Mouse (Mus musculus): ENCODE measurements around the gene Adcy2. TPM values are rescaled to one million over a fixed set of nuclear protein-coding genes. Genes with fewer than 3 reads are reported as not detected.

Gene Adcy2
- polyA plus RNA-seq, 1 experiment, result 98.5 TPM

DNA sequence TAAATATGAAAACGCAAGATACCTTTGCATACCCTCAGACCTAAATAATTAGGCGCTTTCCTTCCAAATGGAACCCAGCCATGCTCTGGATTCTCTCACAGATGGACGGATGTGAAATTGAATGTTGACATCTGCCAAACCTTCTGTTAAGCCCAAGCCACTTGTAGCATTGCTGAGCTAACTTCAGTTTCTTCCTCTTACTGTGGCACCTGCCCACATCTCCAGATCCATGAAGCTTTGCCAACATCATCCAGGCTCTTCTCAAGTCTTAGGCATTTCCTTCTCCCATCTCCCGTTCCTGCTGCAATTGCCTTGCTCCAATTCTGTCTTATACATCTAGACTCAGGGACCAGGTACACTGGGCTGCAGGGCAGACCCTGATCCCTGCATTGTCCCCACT lies 6.8 kb upstream of the Adcy2 start:
- TF ChIP-seq CTCF (IDR thresholded peaks at IDR 0.05; ENCODE audit: extremely low read depth, insufficient read depth, low read length) (no peak), POLR2A (IDR thresholded peaks at IDR 0.05; ENCODE audit: extremely low read depth, insufficient read depth, low read length) (no peak)
- Histone ChIP-seq H3K4me1 (ENCODE audit: control insufficient read depth, insufficient read depth, low read length) (peaks cover 7% of the 10 kb centered on the region), H3K27ac (ENCODE audit: insufficient read depth, low read length) (no peak overlapping the region), H3K4me3 (ENCODE audit: insufficient read depth, low read length) (no peak overlapping the region)

DNA sequence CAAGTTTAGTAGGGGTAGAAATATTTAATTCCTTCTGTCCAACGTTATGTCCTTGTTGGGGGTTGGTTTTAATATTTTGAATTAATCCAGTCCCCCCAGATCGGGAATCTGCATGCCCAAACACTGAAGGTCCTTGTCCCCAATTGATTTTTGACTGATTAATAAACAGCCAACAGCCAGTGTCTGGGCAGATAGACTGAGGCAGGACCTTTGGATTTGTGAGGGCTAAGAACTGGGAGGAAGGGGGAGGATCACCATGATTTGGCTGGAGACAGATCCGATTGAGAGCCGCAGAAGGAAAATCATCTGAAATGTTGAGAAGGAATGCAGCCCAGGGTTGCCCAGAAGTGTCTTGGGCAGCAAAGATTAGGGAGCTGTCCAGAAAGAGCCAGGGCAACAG lies 5.1 kb upstream of the Adcy2 start:
- TF ChIP-seq POLR2A (IDR thresholded peaks at IDR 0.05; ENCODE audit: extremely low read depth, insufficient read depth, low read length) (no peak), CTCF (IDR thresholded peaks at IDR 0.05; ENCODE audit: extremely low read depth, insufficient read depth, low read length) (no peak)
- peaks cover 13% of the 10 kb centered on the region for H3K4me1 ChIP-seq (ENCODE audit: control insufficient read depth, insufficient read depth, low read length)
- H3K27ac ChIP-seq (ENCODE audit: insufficient read depth, low read length), result no peak overlapping the region
- H3K4me3 ChIP-seq (ENCODE audit: insufficient read depth, low read length), result no peak overlapping the region

DNA sequence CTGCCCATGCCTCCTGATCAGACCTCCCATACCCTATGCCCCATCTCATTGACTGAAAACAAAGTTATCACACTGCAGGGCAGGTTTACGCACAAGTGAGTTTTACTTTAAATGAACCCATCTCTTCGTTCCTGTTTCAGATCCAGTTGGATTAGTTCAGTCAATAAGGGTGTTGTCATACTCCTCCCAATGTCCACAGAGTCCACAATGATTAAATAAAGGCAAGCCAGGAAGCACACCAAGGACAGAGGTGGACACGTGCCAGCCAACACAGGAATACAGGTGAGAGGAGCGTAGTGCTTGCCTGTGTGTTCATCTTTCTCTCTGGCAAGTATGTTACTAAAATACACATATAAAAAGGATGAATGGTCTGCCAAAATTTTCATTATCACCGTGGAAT lies 3.3 kb upstream of the Adcy2 start:
- Histone ChIP-seq H3K4me1 (ENCODE audit: control insufficient read depth, insufficient read depth, low read length) (peaks cover 13% of the 10 kb centered on the region), H3K27ac (ENCODE audit: insufficient read depth, low read length) (no peak overlapping the region), H3K4me3 (ENCODE audit: insufficient read depth, low read length) (no peak overlapping the region)
- TF ChIP-seq CTCF (IDR thresholded peaks at IDR 0.05; ENCODE audit: extremely low read depth, insufficient read depth, low read length), result no peak

DNA sequence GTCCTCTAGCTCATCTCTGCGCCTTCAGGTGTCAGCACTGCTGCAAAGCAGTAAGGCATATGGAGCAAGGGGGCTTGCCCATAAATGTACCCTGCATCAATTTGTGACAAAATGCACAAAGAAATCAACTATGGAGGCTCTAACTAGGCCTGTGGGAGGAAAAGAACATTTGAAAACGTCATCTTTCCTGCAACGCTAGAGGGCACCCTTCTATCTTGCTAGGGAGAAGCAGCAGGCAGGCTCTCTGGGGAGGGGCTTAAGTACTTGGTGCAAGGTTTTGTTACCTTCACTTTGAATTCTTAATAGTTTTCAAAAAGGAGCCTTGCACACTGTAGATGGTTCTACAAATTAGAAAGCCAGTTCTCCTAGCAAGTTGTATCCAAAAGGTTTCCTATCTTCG lies 2.8 kb upstream of the Adcy2 start:
- no peak overlapping the region for H3K4me3 ChIP-seq (ENCODE audit: insufficient read depth, low read length)
- H3K27ac ChIP-seq (ENCODE audit: insufficient read depth, low read length), result no peak overlapping the region
- TF ChIP-seq POLR2A (IDR thresholded peaks at IDR 0.05; ENCODE audit: extremely low read depth, insufficient read depth, low read length), result no peak
- TF ChIP-seq CTCF (IDR thresholded peaks at IDR 0.05; ENCODE audit: extremely low read depth, insufficient read depth, low read length), result peak; percentile 87
- peaks cover 15% of the 10 kb centered on the region for H3K4me1 ChIP-seq (ENCODE audit: control insufficient read depth, insufficient read depth, low read length)

DNA sequence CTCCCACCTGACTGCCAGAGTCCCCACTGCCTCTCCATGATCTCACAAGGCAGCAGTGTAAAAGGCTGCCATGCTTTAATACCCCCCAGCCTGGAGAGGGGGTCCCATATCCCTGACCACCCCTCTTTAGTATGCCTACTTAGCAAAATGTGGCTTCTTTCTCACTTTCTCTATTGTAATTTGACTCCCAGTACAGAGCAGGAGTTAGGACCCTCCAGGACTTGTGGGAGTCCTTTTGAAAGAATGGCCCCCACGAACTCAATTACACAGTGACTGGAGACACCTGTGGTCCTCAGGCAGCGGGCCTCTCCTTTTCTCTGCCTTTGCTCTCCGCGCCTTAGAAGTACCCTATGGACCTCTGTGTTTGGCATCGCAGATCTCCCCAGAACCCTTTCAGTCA lies 485 bp upstream of the Adcy2 start:
- peak overlapping the region; percentile 71 for H3K27ac ChIP-seq (ENCODE audit: insufficient read depth, low read length)
- TF ChIP-seq CTCF (IDR thresholded peaks at IDR 0.05; ENCODE audit: extremely low read depth, insufficient read depth, low read length) (no peak), POLR2A (IDR thresholded peaks at IDR 0.05; ENCODE audit: extremely low read depth, insufficient read depth, low read length) (no peak)
- peaks cover 12% of the 10 kb centered on the region for H3K4me1 ChIP-seq (ENCODE audit: control insufficient read depth, insufficient read depth, low read length)
- H3K4me3 ChIP-seq (ENCODE audit: insufficient read depth, low read length), result peak overlapping the region; percentile 70

DNA sequence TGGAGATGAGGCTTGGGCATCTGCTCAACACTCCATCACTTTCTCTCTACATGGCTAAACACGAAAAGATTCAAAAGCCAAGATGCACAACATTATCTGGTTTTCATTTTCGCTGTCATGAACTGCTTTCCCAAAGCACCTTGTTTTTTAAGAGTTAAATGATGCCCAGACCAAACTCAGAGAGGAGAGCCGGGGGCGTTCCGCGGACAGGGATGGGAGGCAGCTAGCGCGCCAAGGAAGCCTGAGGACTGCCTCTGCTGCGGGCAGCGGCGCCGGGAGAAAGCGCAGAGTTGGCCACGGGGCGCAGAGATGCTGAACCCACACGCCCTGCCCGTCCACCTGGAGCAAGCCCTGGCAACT lies 803 bp downstream of the Adcy2 start:
- no peak for TF ChIP-seq POLR2A (IDR thresholded peaks at IDR 0.05; ENCODE audit: extremely low read depth, insufficient read depth, low read length)
- no peak for TF ChIP-seq CTCF (IDR thresholded peaks at IDR 0.05; ENCODE audit: extremely low read depth, insufficient read depth, low read length)
- H3K27ac ChIP-seq (ENCODE audit: insufficient read depth, low read length), result peak overlapping the region; percentile 88
- H3K4me3 ChIP-seq (ENCODE audit: insufficient read depth, low read length), result peak overlapping the region; percentile 70
- H3K4me1 ChIP-seq (ENCODE audit: control insufficient read depth, insufficient read depth, low read length), result peaks cover 14% of the 10 kb centered on the region

DNA sequence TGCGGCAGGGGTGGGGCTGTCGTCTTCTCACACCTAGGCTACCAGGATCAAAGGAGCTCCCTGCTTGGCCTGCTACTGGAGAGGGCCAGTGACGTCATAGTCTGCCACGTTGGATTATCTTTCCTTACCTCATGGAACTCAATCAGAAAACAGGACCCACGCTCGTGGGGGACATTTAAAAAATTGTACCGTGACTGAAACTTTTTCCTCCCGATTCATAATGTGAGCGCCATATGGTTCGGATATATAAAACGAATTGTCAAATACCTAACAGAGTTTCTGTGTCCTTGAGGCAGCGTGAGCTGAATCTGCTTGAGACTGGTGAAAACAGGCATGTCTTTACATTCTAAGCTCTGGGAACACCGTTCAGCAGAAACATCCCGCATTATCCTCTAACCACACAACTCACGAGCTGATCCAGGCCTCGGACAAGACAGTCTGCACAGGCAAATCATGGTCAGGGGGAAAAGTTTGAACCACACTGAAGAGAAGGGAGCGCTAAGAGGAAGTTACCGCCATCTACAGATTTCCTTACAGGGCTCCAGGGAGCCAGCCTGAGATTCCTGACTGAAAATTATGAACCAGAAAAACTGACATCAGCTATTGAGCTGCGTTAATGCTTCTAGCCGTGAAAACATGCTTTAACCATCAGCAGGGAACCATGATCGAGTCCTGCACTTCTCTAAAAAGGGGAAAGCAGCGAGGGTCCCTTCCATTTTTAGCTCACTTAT lies 1.4 kb downstream of the Adcy2 start:
- TF ChIP-seq POLR2A (IDR thresholded peaks at IDR 0.05; ENCODE audit: extremely low read depth, insufficient read depth, low read length) (no peak), CTCF (IDR thresholded peaks at IDR 0.05; ENCODE audit: extremely low read depth, insufficient read depth, low read length) (no peak)
- Histone ChIP-seq H3K4me1 (ENCODE audit: control insufficient read depth, insufficient read depth, low read length) (peaks cover 14% of the 10 kb centered on the region), H3K27ac (ENCODE audit: insufficient read depth, low read length) (peak overlapping the region; percentile 88), H3K4me3 (ENCODE audit: insufficient read depth, low read length) (peak overlapping the region; percentile 70)

DNA sequence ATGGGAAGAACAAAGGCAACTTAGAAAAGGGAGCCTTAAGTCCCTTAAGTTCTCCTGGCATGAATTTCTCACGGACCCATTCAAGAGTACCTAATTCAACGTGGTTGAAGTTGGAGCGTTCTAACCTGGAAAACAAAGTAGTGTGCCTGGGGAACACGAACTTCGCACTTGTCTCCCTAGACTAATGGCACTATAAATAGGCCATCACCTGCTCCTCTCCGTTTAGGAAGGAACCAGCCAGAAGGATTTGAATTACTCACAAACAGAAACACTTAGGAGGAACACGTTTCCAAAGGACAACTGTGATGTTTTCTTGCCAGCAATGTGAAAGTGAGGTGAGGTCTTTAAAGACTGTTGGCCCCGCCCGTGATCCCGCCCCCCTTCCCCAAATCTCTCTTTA lies 2.0 kb downstream of the Adcy2 start:
- TF ChIP-seq CTCF (IDR thresholded peaks at IDR 0.05; ENCODE audit: extremely low read depth, insufficient read depth, low read length), result no peak
- no peak for TF ChIP-seq POLR2A (IDR thresholded peaks at IDR 0.05; ENCODE audit: extremely low read depth, insufficient read depth, low read length)
- H3K27ac ChIP-seq (ENCODE audit: insufficient read depth, low read length), result no peak overlapping the region
- peak overlapping the region; percentile 70 for H3K4me3 ChIP-seq (ENCODE audit: insufficient read depth, low read length)
- peaks cover 10% of the 10 kb centered on the region for H3K4me1 ChIP-seq (ENCODE audit: control insufficient read depth, insufficient read depth, low read length)

DNA sequence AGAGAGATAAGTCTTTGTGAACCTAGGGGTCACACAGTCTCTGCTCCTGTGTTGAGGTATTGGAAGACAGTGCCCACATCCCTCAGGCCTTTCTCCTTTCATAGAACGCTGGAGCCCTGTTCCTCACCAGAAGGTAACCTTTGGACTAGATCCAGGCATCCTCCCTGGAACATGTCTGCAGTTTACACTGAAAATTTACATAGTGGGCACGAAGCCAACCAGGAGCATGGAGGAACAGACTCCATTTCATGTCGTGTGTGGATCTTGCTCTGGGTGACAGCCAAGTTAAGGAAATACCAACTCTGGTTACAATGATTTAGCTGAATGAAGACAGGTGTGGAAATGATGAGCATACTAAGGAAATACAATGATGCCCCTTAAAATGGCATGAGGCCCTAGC lies 2.7 kb downstream of the Adcy2 start:
- TF ChIP-seq POLR2A (IDR thresholded peaks at IDR 0.05; ENCODE audit: extremely low read depth, insufficient read depth, low read length) (no peak), CTCF (IDR thresholded peaks at IDR 0.05; ENCODE audit: extremely low read depth, insufficient read depth, low read length) (no peak)
- no peak overlapping the region; the same call in 1 of the 2 replicates for H3K4me3 ChIP-seq (ENCODE audit: insufficient read depth, low read length)

DNA sequence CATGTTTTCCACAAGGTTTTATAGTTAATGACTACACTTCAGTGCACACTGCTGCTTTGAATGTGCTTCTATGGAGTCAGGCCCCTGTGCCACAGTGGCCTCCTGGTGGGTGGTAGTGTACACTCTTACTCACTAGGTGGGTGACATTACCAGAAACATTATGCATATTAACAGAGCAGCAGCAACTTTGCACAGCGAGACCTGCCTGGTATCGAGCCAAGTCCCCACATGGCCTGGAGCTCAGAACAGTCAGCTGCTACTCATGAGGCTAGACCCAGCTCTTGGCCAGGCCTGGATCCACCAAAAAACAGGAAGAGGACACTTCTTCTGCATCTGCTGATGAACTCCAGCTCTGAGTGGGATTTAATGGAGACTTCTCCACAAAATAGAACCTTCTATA lies 13.6 kb downstream of the Adcy2 start:
- H3K4me1 ChIP-seq (ENCODE audit: control insufficient read depth, insufficient read depth, low read length), result no peaks in the 10 kb centered on the region; the same call in 1 of the 2 replicates
- H3K4me3 ChIP-seq (ENCODE audit: insufficient read depth, low read length), result no peak overlapping the region
- no peak overlapping the region for H3K27ac ChIP-seq (ENCODE audit: insufficient read depth, low read length)
- no peak for TF ChIP-seq CTCF (IDR thresholded peaks at IDR 0.05; ENCODE audit: extremely low read depth, insufficient read depth, low read length)
- TF ChIP-seq POLR2A (IDR thresholded peaks at IDR 0.05; ENCODE audit: extremely low read depth, insufficient read depth, low read length), result no peak

More for the DNA sequence above, 2.7 kb downstream of the Adcy2 start:
- H3K4me1 ChIP-seq (ENCODE audit: control insufficient read depth, insufficient read depth, low read length), result peaks cover 10% of the 10 kb centered on the region
- H3K27ac ChIP-seq (ENCODE audit: insufficient read depth, low read length), result no peak overlapping the region

All from cortical plate, adult 2 months (tissue).